Mouse (Mus musculus): ENCODE measurements at regions not wholly inside any gene's neighbourhood (a gene's known extent, or its start where the extent isn't known, plus 50 kb on each side); places are given as distances from the start of the nearest gene placed in this dataset.

DNA sequence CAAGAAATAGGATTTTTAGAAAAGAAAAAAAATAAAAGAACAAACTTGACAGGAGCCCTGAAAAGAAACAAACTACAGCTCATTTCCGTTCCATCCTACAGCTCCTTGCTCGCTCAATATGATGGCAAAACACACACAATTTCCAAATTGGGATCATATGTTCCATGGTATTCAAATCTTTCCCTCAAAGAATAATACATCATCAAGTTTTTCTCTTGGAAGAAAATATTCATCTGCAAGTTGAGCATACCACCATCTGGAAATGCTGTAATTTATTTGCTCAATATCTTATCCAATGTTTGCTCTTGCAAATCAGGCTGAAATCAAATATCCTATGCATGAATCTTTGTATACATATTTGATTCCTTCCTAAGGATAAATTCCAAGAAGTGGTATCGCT is 131.1 kb upstream of the Slc22a22 start:
- no peak overlapping the region for H3K4me3 ChIP-seq (ENCODE audit: low read depth, low read length)
- WGBS: 77% methylated on average over 3 of the region's 3 CpGs
- H3K9ac ChIP-seq: no peak overlapping the region
- H3K4me1 ChIP-seq (ENCODE audit: insufficient read depth): no peaks in the 10 kb centered on the region
- no peaks in the 10 kb centered on the region for H3K36me3 ChIP-seq (ENCODE audit: insufficient read depth)
- H3K27me3 ChIP-seq (ENCODE audit: insufficient read depth, low read length): no peaks in the 10 kb centered on the region
- ATAC-seq (ENCODE audit: insufficient read depth) (no peak), DNase-seq (no peak)
- no peak overlapping the region for H3K4me2 ChIP-seq
- H3K9me3 ChIP-seq (ENCODE audit: low read depth, low read length): no peaks in the 10 kb centered on the region
- TF ChIP-seq CTCF (IDR thresholded peaks at IDR 0.05; ENCODE audit: low read depth): no peak
- no peak overlapping the region for H3K27ac ChIP-seq (ENCODE audit: low read depth)

DNA sequence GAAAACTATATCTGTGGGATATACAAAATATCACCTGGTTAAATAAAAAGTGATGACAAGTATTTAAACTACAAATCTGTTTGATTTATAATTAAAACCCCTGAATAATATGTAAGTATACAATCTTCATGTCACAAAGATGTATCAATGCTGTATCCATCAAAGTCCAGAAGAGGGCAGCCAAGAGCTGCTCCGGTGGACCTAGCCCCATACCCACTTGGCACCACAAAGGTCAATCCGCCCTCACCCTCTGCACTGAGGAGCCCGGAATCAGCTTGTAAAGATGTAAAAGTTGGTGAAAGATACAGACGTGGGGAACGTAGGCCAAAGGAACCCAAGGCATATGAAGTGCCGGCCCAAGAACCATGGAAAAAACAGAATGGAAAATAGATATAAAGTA is 123.1 kb upstream of the Slc22a22 start:
- H3K9me3 ChIP-seq (ENCODE audit: low read depth, low read length): no peaks in the 10 kb centered on the region
- no peak overlapping the region for H3K4me2 ChIP-seq
- no peak overlapping the region for H3K9ac ChIP-seq
- H3K36me3 ChIP-seq (ENCODE audit: insufficient read depth): no peaks in the 10 kb centered on the region
- TF ChIP-seq CTCF (IDR thresholded peaks at IDR 0.05; ENCODE audit: low read depth): peak; percentile 83
- no peaks in the 10 kb centered on the region for H3K27me3 ChIP-seq (ENCODE audit: insufficient read depth, low read length)
- H3K4me3 ChIP-seq (ENCODE audit: low read depth, low read length): no peak overlapping the region
- DNase-seq: peak; percentile 83
- WGBS: 14% methylated on average over 6 of the region's 6 CpGs
- ATAC-seq (ENCODE audit: insufficient read depth): peak; percentile 56; the same call in 1 of the 2 replicates
- no peaks in the 10 kb centered on the region for H3K4me1 ChIP-seq (ENCODE audit: insufficient read depth)
- H3K27ac ChIP-seq (ENCODE audit: low read depth): no peak overlapping the region

DNA sequence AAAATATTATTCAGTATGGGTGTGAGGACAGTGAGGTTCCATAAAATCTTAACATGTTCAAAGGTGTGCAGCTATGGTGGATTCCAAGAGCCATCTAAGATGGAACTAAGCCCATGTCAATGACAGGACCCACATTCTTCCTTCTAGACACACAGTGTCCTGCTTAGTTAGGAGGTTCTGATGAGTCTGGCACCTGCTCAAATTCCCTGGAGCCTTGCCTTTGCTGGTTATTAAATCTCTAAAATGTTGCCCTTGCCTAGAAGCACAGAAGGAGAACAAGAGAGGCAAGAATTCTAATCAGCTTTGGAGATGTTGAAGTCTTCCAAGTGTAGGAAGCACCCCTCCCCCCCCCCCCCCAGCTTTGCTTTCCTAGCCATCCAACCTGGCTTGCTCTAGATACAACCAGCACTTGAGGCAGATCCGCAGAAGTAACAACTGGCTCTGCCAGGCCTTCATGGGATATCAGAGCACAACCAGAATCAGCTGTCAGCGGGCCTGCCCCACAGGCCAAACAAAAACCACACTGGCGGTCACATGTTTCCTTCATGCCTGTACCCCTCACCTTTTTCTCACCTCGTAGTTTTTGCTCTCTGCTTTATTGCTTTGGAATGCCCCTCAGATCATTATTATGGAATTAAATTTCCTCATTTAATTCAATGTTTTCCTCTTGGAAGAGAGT is 116.0 kb upstream of the Slc22a22 start:
- Histone ChIP-seq H3K4me2 (no peak overlapping the region), H3K27me3 (ENCODE audit: insufficient read depth, low read length) (no peaks in the 10 kb centered on the region), H3K4me3 (ENCODE audit: low read depth, low read length) (no peak overlapping the region), H3K27ac (ENCODE audit: low read depth) (no peak overlapping the region), H3K36me3 (ENCODE audit: insufficient read depth) (no peaks in the 10 kb centered on the region), H3K9me3 (ENCODE audit: low read depth, low read length) (no peaks in the 10 kb centered on the region), H3K4me1 (ENCODE audit: insufficient read depth) (no peaks in the 10 kb centered on the region), H3K9ac (no peak overlapping the region)
- no peak for DNase-seq
- no peak for ATAC-seq (ENCODE audit: insufficient read depth)
- 74% methylated on average over 4 of the region's 4 CpGs for WGBS
- TF ChIP-seq CTCF (IDR thresholded peaks at IDR 0.05; ENCODE audit: low read depth): no peak

DNA sequence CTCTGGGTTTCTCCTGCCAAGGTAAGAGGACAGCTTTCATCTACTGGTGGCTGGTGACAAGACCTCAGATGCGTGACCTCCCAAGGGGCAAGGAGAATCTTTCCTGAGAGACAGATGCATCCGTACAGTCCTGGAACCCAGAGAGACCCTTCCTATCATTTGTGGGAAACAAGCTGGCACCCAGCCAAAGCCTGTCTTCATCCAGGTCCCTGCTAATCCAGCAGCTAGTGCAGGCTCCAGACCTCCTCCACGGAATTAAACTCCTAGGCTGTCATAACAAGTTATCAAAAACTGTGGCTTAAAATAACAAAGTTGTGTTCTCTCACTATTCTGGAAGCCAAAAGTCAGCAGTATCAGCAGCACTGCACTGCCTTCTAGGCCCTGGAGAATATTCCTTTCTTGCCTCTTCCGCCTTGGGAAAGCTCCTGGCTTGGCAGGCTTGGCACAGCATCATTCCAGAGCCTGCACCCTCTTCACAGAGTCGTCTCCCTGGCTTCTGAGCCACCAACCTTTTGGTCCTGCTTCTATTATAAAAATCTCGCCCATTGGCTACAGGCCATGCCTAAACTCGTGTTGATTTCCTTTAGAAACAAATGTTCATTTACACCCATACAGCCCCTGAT is 113.3 kb upstream of the Slc22a22 start:
- Histone ChIP-seq H3K4me2 (no peak overlapping the region), H3K4me1 (ENCODE audit: insufficient read depth) (no peaks in the 10 kb centered on the region), H3K27me3 (ENCODE audit: insufficient read depth, low read length) (no peaks in the 10 kb centered on the region), H3K9me3 (ENCODE audit: low read depth, low read length) (no peaks in the 10 kb centered on the region), H3K4me3 (ENCODE audit: low read depth, low read length) (no peak overlapping the region), H3K9ac (no peak overlapping the region), H3K36me3 (ENCODE audit: insufficient read depth) (no peaks in the 10 kb centered on the region), H3K27ac (ENCODE audit: low read depth) (no peak overlapping the region)
- DNase-seq (peak; percentile 47), ATAC-seq (ENCODE audit: insufficient read depth) (peak; percentile 24; the same call in 1 of the 2 replicates)
- TF ChIP-seq CTCF (IDR thresholded peaks at IDR 0.05; ENCODE audit: low read depth): no peak
- WGBS: 39% methylated on average over 7 of the region's 7 CpGs

DNA sequence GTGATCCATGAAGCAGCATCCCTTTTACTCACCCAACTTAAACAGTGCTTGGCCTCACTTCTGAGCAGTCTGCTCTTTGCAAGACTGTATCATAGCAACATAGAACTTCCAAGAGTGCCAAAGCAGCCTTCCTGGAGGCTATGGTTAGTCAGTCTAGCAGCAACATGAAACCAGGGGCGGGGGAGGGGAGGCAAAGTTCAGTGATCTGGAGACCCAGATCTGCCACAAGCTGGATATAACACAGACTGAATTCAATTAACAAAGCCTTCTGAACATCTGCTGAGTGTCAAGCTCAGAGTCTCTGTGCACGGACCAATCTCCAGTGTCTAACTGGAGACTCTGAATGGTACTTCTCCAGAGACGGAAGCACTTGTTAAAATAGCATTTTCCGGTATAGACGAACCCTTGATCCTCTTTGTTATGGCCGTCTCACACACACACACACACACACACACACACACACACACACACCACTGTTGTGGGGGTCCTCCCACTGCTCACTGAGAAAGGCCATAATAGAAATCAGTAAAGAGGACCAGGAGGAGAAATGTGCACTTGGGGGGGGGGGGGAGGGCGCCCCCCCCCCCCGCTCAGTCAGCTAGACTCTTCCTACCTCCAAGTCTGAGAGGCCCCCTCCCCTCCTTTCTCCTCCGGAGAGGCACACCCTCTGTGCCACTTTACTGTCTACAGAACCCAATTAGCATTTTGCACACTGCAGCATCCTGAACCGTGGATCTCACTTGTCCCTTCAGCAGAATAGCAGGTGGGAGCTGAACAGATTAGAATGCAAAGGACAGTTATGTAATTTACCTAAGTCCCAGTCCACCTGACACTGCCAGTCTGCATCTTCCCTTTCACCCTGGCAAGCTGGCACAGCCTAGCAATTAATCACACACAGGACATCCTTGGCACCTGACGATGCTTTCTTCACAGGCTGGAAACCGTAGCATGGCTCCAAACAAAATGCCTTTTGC is 112.3 kb upstream of the Slc22a22 start:
- peak; percentile 63; the same call in 1 of the 2 replicates for ATAC-seq (ENCODE audit: insufficient read depth)
- no peak overlapping the region for H3K9ac ChIP-seq

DNA sequence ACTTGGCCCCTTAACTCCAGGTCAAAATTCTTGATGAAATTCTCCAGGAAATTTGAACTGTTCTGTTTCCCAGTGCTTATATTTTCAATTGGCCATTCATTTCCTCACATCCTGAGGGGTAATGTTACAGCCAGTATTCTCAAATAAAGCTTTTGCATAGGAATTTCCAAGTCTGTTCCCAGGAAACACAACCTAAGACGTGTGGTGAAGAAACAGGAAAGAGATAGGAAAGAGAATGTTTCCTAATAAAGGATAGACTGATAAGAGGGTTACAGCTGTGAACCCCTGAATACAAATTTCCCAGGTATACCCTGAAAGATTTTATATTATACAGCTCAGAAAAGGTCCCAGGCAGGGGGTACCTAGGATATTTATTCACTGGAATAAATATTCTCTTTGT is 108.0 kb upstream of the Slc22a22 start:
- no peak for DNase-seq
- no peak for TF ChIP-seq CTCF (IDR thresholded peaks at IDR 0.05; ENCODE audit: low read depth)
- H3K27me3 ChIP-seq (ENCODE audit: insufficient read depth, low read length): no peaks in the 10 kb centered on the region
- no peak overlapping the region for H3K27ac ChIP-seq (ENCODE audit: low read depth)
- H3K4me1 ChIP-seq (ENCODE audit: insufficient read depth): no peaks in the 10 kb centered on the region
- no peaks in the 10 kb centered on the region for H3K36me3 ChIP-seq (ENCODE audit: insufficient read depth)
- H3K9ac ChIP-seq: no peak overlapping the region
- no peak overlapping the region for H3K4me2 ChIP-seq
- no peak for ATAC-seq (ENCODE audit: insufficient read depth)
- H3K9me3 ChIP-seq (ENCODE audit: low read depth, low read length): no peaks in the 10 kb centered on the region
- WGBS: 25% methylated on average over 1 of the region's 1 CpGs
- H3K4me3 ChIP-seq (ENCODE audit: low read depth, low read length): no peak overlapping the region

More for the DNA sequence above, 112.3 kb upstream of the Slc22a22 start:
- DNase-seq: peak; percentile 31
- 34% methylated on average over 10 of the region's 12 CpGs for WGBS
- H3K27me3 ChIP-seq (ENCODE audit: insufficient read depth, low read length): no peaks in the 10 kb centered on the region
- H3K4me3 ChIP-seq (ENCODE audit: low read depth, low read length): no peak overlapping the region
- no peaks in the 10 kb centered on the region for H3K9me3 ChIP-seq (ENCODE audit: low read depth, low read length)
- H3K36me3 ChIP-seq (ENCODE audit: insufficient read depth): no peaks in the 10 kb centered on the region
- no peak for TF ChIP-seq CTCF (IDR thresholded peaks at IDR 0.05; ENCODE audit: low read depth)
- H3K4me1 ChIP-seq (ENCODE audit: insufficient read depth): no peaks in the 10 kb centered on the region
- no peak overlapping the region for H3K27ac ChIP-seq (ENCODE audit: low read depth)
- H3K4me2 ChIP-seq: no peak overlapping the region

DNA sequence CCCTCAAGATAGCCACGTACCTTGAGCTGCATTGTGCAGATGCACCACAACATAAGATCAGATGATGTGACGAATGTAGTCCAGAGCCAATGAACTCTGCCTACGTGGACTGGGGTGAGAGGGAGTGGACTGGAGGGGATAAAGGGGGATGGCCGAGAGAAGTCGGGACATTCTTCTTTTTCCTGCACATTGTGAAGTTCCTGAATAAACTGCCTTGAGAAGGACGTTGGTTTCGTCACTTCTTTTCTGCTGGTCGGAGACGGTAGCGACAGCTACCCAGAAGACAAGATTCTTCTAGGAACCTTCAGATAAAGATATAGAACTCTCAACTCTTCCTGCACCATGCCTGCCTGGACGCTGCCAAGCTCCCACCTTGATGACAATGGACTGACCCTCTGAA is 107.1 kb upstream of the Slc22a22 start:
- no peaks in the 10 kb centered on the region for H3K27me3 ChIP-seq (ENCODE audit: insufficient read depth, low read length)
- H3K4me2 ChIP-seq: no peak overlapping the region
- no peaks in the 10 kb centered on the region for H3K4me1 ChIP-seq (ENCODE audit: insufficient read depth)
- H3K36me3 ChIP-seq (ENCODE audit: insufficient read depth): no peaks in the 10 kb centered on the region
- H3K4me3 ChIP-seq (ENCODE audit: low read depth, low read length): no peak overlapping the region
- no peak for DNase-seq
- TF ChIP-seq CTCF (IDR thresholded peaks at IDR 0.05; ENCODE audit: low read depth): no peak
- 89% methylated on average over 11 of the region's 11 CpGs for WGBS
- no peak for ATAC-seq (ENCODE audit: insufficient read depth)
- H3K9me3 ChIP-seq (ENCODE audit: low read depth, low read length): no peaks in the 10 kb centered on the region
- H3K27ac ChIP-seq (ENCODE audit: low read depth): no peak overlapping the region
- no peak overlapping the region for H3K9ac ChIP-seq
